Mouse (Mus musculus) lung, postnatal 36 days (tissue): ENCODE data around the gene Pqlc2.

Source experiments
- DNase-seq: peaks from one replicate; pipeline ENCODE4 v3.0.0; 2022; ENCODE audit warnings: mixed read lengths

Gene Pqlc2

GRCm38 (mm10) chr4:139310171-139310898, at the start of gene Pqlc2, which contains the start of gene Akr7a5:
TSS of gene Pqlc2 (minus strand) at chr4:139310708.
TSS of gene Akr7a5 (plus strand) at chr4:139310744.
- peak; percentile 98 for DNase-seq

- peak; percentile 46 for DNase-seq
Observed at GRCm38 (mm10) chr4:139357211-139357610, 46.7 kb upstream of the Pqlc2 start.

- no peak for DNase-seq
Observed at GRCm38 (mm10) chr4:139352832-139353231, 42.3 kb upstream of the Pqlc2 start.

DNA sequence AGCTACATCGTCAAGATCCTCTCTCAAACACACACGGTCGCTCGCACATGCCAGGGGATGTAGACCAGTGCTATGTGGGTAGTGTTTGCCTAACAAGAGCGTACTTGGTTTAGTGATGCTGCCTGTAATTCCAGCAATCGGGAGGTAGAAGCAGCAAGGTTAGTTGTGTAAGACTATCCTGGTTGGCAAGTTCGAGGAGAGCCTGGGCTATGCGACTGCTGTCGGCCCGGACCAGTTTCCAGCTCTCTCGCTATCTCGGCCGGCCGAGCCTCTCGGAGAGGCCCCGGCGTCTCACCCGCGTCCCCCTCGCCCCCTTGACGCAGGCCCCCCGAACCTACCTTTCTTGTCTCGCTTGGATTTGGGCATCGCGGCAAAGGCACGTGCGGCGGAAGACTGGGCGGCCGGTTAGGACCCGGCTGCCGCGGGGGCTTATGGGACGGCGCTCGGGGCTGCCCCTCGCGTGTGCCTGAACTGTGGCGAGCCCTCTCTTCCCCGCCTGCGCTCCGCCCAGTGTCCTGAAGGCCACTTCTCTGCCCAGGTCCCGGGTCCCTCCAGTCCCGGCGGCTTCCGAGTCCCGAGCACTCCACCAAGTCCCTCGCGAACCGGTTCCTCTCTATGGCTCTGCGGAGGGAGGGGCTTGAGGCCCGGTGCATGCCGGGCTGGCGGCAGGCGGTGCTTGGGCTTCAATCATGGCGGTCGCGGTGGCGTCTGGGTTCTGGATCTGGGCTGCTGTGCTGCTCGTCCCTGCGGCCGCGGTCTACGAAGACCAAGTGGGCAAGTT, 41.6 kb upstream of the Pqlc2 start, which contains the start of the genes Mrto4, Emc1 and Ubr4:
Gene Mrto4, minus strand, starts transcription at position 646 of the 781 bp plus-strand sequence.
Gene Emc1, plus strand, starts transcription at position 657 of the 781 bp plus-strand sequence.
Gene Ubr4, plus strand, starts transcription at position 679 of the 781 bp plus-strand sequence.
- DNase-seq: peak; percentile 88

- DNase-seq: no peak
Observed at GRCm38 (mm10) chr4:139345416-139346019, 35.0 kb upstream of the Pqlc2 start.

- DNase-seq: no peak
Observed at GRCm38 (mm10) chr4:139343718-139344117, 33.2 kb upstream of the Pqlc2 start.

DNA sequence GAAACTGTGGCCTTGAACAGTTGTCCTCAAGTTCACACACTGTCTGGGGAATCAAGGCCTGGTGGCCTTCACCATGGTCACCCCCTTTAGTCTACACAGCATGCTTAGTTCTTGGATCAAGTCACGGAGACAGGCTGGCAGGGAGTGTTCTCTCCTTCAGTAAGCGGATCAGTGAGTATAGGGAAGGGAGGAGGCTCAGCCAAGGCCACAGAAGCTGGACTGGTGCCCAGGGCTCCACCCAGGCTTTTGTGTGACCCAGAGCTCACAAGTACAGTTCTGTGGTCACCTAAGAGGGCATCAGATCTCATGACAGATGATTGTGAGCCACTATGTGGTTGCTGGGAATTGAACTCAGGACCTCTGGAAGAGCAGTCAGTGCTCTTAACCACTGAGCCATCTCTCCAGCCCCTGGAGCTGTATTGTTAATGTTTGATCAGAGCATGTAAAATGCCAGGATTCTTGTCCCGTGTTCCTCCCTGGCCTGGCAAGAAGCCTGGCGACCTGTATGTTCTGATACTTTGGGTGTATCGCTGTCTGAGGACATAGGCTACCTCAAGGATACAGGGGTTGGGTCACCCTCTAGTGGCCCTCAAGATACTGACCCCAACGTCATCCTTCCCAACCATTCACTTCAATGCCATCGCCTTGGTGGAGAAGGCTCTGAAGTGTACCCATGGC, 31.2 kb upstream of the Pqlc2 start:
- peak; percentile 60 for DNase-seq

DNA sequence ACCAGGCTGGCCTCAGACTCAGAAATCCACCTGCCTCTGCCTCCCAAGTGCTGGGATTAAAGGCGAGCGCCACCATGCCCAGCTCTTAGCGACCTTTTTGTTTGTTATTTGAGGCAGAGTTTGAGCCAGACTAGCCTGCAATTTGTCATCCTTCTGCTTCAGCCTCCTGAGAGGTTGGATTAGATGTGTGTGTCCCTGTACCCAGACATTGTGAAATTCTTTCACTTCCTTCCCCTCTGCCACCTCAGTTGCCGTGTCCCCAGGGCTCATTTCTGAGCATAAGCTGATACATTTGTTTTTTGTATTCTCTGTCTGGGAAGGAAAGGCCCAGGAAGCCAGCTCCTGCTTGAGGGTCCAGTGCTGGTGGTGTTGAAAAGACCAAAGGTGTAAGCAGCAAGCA, 30.3 kb upstream of the Pqlc2 start:
- DNase-seq: no peak

- no peak for DNase-seq
Observed at GRCm38 (mm10) chr4:139338145-139338544, 27.6 kb upstream of the Pqlc2 start.

- peak; percentile 84 for DNase-seq
Observed at GRCm38 (mm10) chr4:139336822-139337483, 26.4 kb upstream of the Pqlc2 start.

DNA sequence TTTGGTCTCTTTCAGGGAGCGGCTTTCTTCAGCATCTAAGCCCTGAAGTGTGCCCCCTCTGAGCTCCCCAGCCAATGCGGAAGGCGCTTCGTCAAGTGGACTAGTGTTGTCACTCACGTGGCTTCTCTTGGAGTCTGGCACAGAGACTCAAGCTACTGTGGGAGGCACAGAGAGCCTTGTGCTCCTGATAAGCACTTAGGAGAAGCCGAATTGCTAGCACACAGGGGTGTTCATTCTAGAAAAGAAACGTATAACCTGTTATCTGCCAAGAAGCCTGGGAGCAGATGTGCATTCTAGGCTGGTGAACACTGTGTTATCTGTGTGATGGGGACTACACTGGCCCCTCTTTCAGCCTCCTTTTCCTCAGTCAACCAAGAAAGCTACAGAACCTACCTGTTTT, 25.0 kb upstream of the Pqlc2 start:
- no peak for DNase-seq

- DNase-seq: no peak
Observed at GRCm38 (mm10) chr4:139334631-139335295, 24.3 kb upstream of the Pqlc2 start.

GRCm38 (mm10) chr4:139330605-139331004, 20.1 kb upstream of the Pqlc2 start:
- peak; percentile 92 for DNase-seq

DNA sequence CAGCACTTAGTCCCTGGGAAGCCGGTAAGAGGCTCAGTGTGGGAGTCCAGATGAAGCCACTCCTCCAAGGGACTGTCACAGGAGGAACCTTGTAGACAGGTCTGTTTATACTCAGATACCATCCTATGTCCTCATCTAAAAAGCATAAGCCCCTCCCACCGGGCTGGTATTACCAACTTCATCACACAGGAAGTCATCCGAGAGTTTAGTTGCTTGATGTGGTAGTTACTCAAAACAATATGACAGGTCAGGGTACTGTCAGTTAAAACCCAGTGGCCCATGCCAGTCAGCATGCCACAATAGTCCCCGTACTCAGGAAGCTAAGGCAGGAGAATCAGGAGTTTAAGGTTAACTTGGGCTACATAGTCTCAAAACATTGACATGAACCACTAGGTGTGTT, 9.2 kb upstream of the Pqlc2 start:
- DNase-seq: no peak

DNA sequence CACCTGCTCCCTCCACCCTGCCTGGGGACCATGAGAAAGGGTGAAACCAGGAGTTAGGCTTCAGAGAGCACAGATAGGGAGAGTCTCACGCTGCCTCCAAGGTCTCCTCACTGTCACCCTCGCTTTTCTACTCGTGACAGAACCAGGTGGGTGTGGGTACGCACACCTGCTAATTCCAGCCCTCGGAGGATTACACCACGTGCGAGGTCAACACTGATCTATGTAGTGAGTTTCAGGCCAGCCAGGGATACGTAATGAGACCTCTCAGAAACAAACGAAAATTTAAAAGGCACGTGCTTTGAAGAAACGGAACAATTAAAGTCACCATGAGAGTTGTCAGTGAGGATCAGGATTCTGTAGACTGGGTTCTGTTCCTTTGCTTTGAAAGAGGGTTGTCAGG, 7.9 kb upstream of the Pqlc2 start:
- no peak for DNase-seq

DNA sequence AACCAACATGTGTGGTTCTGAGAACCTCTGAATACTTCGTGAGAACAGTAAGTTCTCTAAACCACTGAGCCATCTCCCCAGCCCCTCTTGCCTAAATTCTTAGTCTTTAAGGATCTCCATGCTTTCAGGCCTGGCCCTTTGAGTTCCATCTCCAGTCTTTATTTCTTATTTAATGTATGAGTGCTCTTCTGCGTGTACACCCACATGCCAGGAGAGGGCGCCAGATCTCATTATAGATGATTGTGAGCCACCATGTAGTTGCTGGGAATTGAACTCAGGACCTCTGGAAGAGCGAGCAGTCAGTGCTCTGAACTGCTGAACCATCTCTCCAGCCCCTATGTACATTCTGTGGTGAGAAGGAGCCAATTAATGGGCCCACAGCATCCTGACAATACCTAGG, 2.1 kb upstream of the Pqlc2 start:
- DNase-seq: peak; percentile 64

- DNase-seq: no peak
Observed at GRCm38 (mm10) chr4:139311707-139312106, 1.2 kb upstream of the Pqlc2 start.

GRCm38 (mm10) chr4:139310899-139311701, 592 bp upstream of the Pqlc2 start:
- no peak for DNase-seq

DNA sequence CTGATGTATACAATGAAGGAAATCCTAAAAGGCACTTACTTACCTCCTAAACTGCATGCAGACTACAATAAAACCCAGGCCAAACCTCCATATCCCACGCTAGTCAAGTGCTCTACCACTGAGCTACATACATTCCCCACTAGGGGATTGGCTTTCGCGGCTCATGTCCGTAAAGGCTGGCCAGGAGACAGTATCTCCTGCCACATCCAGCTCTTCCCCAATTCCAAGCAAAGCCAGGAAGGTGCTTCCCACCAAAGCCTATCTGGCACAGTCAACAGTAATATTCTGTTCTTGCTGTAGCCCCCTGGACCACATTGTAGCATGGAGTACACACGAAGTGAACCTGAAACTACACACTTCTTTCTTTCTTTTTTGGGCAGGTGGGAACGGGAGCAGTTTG, 857 bp downstream of the Pqlc2 start:
- DNase-seq: no peak

DNA sequence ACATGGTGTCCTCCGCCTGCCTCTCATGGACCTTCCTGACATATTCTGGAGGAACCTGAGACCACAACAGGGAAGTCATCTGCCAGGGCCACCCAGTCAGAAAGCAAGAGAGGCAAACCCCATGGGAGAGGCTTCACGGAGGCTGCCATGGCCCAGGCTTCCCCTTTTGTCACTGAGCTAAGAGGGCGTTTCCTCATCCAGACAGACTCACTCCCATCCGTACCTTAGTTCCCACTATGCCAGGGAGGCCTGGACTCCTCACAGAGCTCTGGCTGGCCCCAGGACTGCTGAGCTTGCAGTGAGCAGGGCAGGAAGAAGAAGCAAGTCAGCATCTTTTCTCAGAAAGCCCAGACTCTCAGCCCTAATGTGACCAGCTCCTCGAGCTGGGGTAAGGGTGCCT, 2.6 kb downstream of the Pqlc2 start:
- DNase-seq: peak; percentile 59

DNA sequence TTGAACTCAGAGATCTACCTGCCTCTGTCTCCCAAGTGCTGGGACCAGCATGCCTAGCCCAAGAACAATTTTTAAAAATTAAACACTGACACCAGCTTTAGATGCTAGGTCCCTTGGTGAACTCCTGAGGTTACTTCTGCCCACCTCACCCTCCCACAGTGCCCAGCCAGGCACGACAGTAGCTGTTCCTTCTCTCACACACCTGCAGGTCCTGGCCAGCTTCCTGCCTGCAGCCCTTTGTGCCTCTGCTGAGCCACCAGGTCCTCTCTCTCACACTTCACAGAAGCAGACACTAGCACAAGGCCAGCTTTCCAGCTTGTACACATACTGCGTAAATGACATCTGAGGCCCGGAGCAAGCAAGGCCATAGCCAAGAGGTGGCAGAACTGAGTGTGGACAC, 5.0 kb downstream of the Pqlc2 start:
- no peak for DNase-seq
